Mouse (Mus musculus) liver, embryonic 16.5 days (tissue): Measurements from ENCODE around the gene Il31ra. TPM values are rescaled to one million over a fixed set of nuclear protein-coding genes. Genes with fewer than 3 reads are reported as not detected.
"Not testable (repeated sequence)": the region's sequence is repeated elsewhere in the genome, so short reads cannot be mapped to it uniquely, and the experiment has no call there.

Experiments used
- ATAC-seq: fragments of 200-750 bp; cut with Nextera tagmentation; 2 replicates; pipeline ENCODE4 v1.8.0; 2017; ENCODE audit warnings: low read depth, mild to moderate bottlenecking, moderate number of reproducible peaks, moderate library complexity
- H3K27ac ChIP-seq: fragments of 300-500 bp; sonication (generic); 2 replicates; pipeline ENCODE4 v1.5.1; 2014; ENCODE audit warnings: mild to moderate bottlenecking, low read length
- H3K27me3 ChIP-seq: fragments of 300-500 bp; sonication (generic); 2 replicates; pipeline ENCODE4 v1.6.1; 2014; ENCODE audit warnings: low read depth, low read length, mixed read lengths; ENCODE audit not compliant: control insufficient read depth, insufficient read depth
- H3K36me3 ChIP-seq: fragments of 300-500 bp; sonication (generic); 2 replicates; pipeline ENCODE4 v1.6.1; 2014; ENCODE audit warnings: mild to moderate bottlenecking; ENCODE audit not compliant: control insufficient read depth, insufficient read depth
- H3K4me1 ChIP-seq: fragments of 300-500 bp; sonication (generic); 2 replicates; pipeline ENCODE4 v1.6.1; 2014; ENCODE audit warnings: low read depth, low read length, mixed read lengths; ENCODE audit not compliant: control insufficient read depth
- H3K4me2 ChIP-seq: fragments of 300-500 bp; sonication (generic); 2 replicates; pipeline ENCODE4 v1.6.1; 2014; ENCODE audit warnings: low read depth, low read length, mixed read lengths
- H3K4me3 ChIP-seq: fragments of 300-500 bp; sonication (generic); 2 replicates; pipeline ENCODE4 v1.5.1; 2014; ENCODE audit warnings: low read depth, mild to moderate bottlenecking, low read length
- H3K9ac ChIP-seq: fragments of 300-500 bp; sonication (generic); 2 replicates; pipeline ENCODE4 v1.6.1; 2014; ENCODE audit warnings: low read depth, low read length
- H3K9me3 ChIP-seq: fragments of 300-500 bp; sonication (generic); replicated peaks from 2 replicates; pipeline ENCODE4 v1.6.1; 2016; ENCODE audit warnings: low read length; ENCODE audit not compliant: control insufficient read depth
- WGBS: fragments of 180-500 bp; shearing (Covaris S2); extraction: QIAGEN DNeasy Blood & Tissue Kit; methylation state at CpG from one replicate; pipeline ENCODE4 v1.1.7; 2014; ENCODE audit not compliant: insufficient replicate concordance; 5-methylcytosine and 5-hydroxymethylcytosine counted together
- polyA plus RNA-seq: library from polyadenylated mRNA; unstranded; fragments of >200 nt; fragmentation: Nextera tagmentation; extraction: Ambion mirVana; gene quantifications from 2 replicates; pipeline ENCODE4 v1.2.1, GENCODE M21; 2015

The Il31ra gene
- polyA plus RNA-seq, 1 experiment from 2014 or later, result 0.04 TPM

- no peak for ATAC-seq
- 49% methylated on average over 11 of the region's 11 CpGs for WGBS
- Histone ChIP-seq H3K27me3 (no peaks in the 10 kb centered on the region), H3K9me3 (no peaks in the 10 kb centered on the region), H3K36me3 (no peaks in the 10 kb centered on the region), H3K9ac (no peak overlapping the region), H3K27ac (no peak overlapping the region), H3K4me3 (no peak overlapping the region), H3K4me1 (no peaks in the 10 kb centered on the region), H3K4me2 (no peak overlapping the region)
These were observed 13.4 kb downstream of the Il31ra start for GRCm38 (mm10) chr13:112580590-112581320.

- WGBS, result 70% methylated on average over 11 of the region's 11 CpGs
- H3K4me1 ChIP-seq, H3K36me3 ChIP-seq, H3K9me3 ChIP-seq, H3K27ac ChIP-seq, H3K9ac ChIP-seq, H3K27me3 ChIP-seq, H3K4me2 ChIP-seq, H3K4me3 ChIP-seq: not testable (repeated sequence)
- ATAC-seq, result peak; percentile 48; the same call in 1 of the 2 replicates
These were observed 16.1 kb downstream of the Il31ra start for GRCm38 (mm10) chr13:112578041-112578440.

GRCm38 (mm10) chr13:112573800-112574199 lies 20.4 kb downstream of the Il31ra start:
- Histone ChIP-seq H3K27me3 (no peaks in the 10 kb centered on the region), H3K4me1 (no peaks in the 10 kb centered on the region), H3K4me3 (no peak overlapping the region), H3K9me3 (no peaks in the 10 kb centered on the region), H3K4me2 (no peak overlapping the region), H3K36me3 (no peaks in the 10 kb centered on the region), H3K27ac (no peak overlapping the region), H3K9ac (no peak overlapping the region)
- no peak for ATAC-seq

- ATAC-seq, result no peak
- WGBS, result 69% methylated on average over 5 of the region's 5 CpGs
- H3K9ac ChIP-seq, result no peak overlapping the region
- H3K4me2 ChIP-seq, result no peak overlapping the region
- H3K36me3 ChIP-seq, result no peaks in the 10 kb centered on the region
- H3K9me3 ChIP-seq, result no peaks in the 10 kb centered on the region
- no peaks in the 10 kb centered on the region for H3K4me1 ChIP-seq
- H3K4me3 ChIP-seq, result no peak overlapping the region
- H3K27ac ChIP-seq, result no peak overlapping the region
- H3K27me3 ChIP-seq, result no peaks in the 10 kb centered on the region
These were observed 23.4 kb downstream of the Il31ra start for GRCm38 (mm10) chr13:112570768-112571167.

GRCm38 (mm10) chr13:112569606-112570005 lies 24.6 kb downstream of the Il31ra start:
- H3K4me2 ChIP-seq, result no peak overlapping the region
- 53% methylated on average over 4 of the region's 4 CpGs for WGBS
- no peak for ATAC-seq

GRCm38 (mm10) chr13:112560554-112561138 lies 33.5 kb downstream of the Il31ra start:
- 68% methylated on average over 6 of the region's 6 CpGs for WGBS

More at GRCm38 (mm10) chr13:112569606-112570005, 24.6 kb downstream of the Il31ra start:
- no peaks in the 10 kb centered on the region for H3K4me1 ChIP-seq
- H3K27me3 ChIP-seq, result no peaks in the 10 kb centered on the region
- H3K27ac ChIP-seq, result no peak overlapping the region
- H3K4me3 ChIP-seq, result no peak overlapping the region
- H3K9me3 ChIP-seq, result no peaks in the 10 kb centered on the region
- H3K9ac ChIP-seq, result no peak overlapping the region
- no peaks in the 10 kb centered on the region for H3K36me3 ChIP-seq

GRCm38 (mm10) chr13:112556501-112556900 lies 37.7 kb downstream of the Il31ra start:
- H3K27me3 ChIP-seq, result no peaks in the 10 kb centered on the region
- H3K4me1 ChIP-seq, result no peaks in the 10 kb centered on the region
- ATAC-seq, result no peak
- no peak overlapping the region for H3K4me2 ChIP-seq
- no peak overlapping the region for H3K9ac ChIP-seq
- H3K27ac ChIP-seq, result no peak overlapping the region
- H3K36me3 ChIP-seq, result no peaks in the 10 kb centered on the region
- H3K9me3 ChIP-seq, result no peaks in the 10 kb centered on the region
- 38% methylated on average over 2 of the region's 2 CpGs for WGBS
- H3K4me3 ChIP-seq, result no peak overlapping the region

More at GRCm38 (mm10) chr13:112560554-112561138, 33.5 kb downstream of the Il31ra start:
- Histone ChIP-seq H3K4me1 (no peaks in the 10 kb centered on the region), H3K27ac (no peak overlapping the region), H3K4me2 (no peak overlapping the region), H3K9ac (no peak overlapping the region), H3K36me3 (no peaks in the 10 kb centered on the region), H3K9me3 (no peaks in the 10 kb centered on the region), H3K4me3 (no peak overlapping the region), H3K27me3 (no peaks in the 10 kb centered on the region)
- ATAC-seq, result no peak

GRCm38 (mm10) chr13:112553304-112553703 lies 40.9 kb downstream of the Il31ra start:
- H3K4me3 ChIP-seq, result no peak overlapping the region
- no peak for ATAC-seq
- 76% methylated on average over 5 of the region's 5 CpGs for WGBS

More at GRCm38 (mm10) chr13:112553304-112553703, 40.9 kb downstream of the Il31ra start:
- no peak overlapping the region for H3K4me2 ChIP-seq
- H3K27me3 ChIP-seq, result no peaks in the 10 kb centered on the region
- no peaks in the 10 kb centered on the region for H3K4me1 ChIP-seq
- H3K36me3 ChIP-seq, result no peaks in the 10 kb centered on the region
- no peak overlapping the region for H3K27ac ChIP-seq
- no peak overlapping the region for H3K9ac ChIP-seq
- no peaks in the 10 kb centered on the region for H3K9me3 ChIP-seq
